Mouse (Mus musculus) liver, adult 2 months (tissue): ENCODE measurements around the gene Smndc1. TPM values are rescaled to one million over a fixed set of nuclear protein-coding genes. Genes with fewer than 3 reads are reported as not detected.

Source experiments
- DNase-seq: peaks from one replicate; pipeline ENCODE4 v3.0.0-alpha.2; 2011; ENCODE audit warnings: low read depth, low spot score; ENCODE audit errors: extremely low read depth
- H3K27ac ChIP-seq: fragments of 200-500 bp; replicated peaks from 2 replicates; pipeline ENCODE4 v1.5.1; 2012; ENCODE audit warnings: low read depth, mild to moderate bottlenecking, control low read depth, inconsistent platforms, low read length; ENCODE audit not compliant: insufficient read depth
- H3K27me3 ChIP-seq: fragments of 200-500 bp; 2 replicates; pipeline ENCODE4 v1.6.1; 2012; ENCODE audit warnings: mild to moderate bottlenecking, moderate library complexity, low read length, inconsistent platforms; ENCODE audit not compliant: control insufficient read depth, insufficient read depth
- H3K36me3 ChIP-seq: fragments of 200-500 bp; 2 replicates; pipeline ENCODE4 v1.6.1; 2012; ENCODE audit warnings: low read length, inconsistent platforms; ENCODE audit not compliant: control insufficient read depth, insufficient read depth
- H3K4me1 ChIP-seq: fragments of 200-500 bp; 2 replicates; pipeline ENCODE4 v1.6.1; 2011; ENCODE audit warnings: low read length; ENCODE audit not compliant: control insufficient read depth, insufficient read depth
- H3K4me3 ChIP-seq: fragments of 200-500 bp; 2 replicates; pipeline ENCODE4 v1.5.1; 2011; ENCODE audit warnings: low read depth, mild to moderate bottlenecking, control low read depth, low read length, moderate library complexity; ENCODE audit not compliant: insufficient read depth
- H3K79me2 ChIP-seq: fragments of 200-500 bp; 2 replicates; pipeline ENCODE4 v1.6.1; 2012; ENCODE audit warnings: inconsistent platforms, mild to moderate bottlenecking, low read length, moderate library complexity; ENCODE audit not compliant: control insufficient read depth, insufficient read depth
- H3K9ac ChIP-seq: fragments of 200-500 bp; 2 replicates; pipeline ENCODE4 v1.6.1; 2012; ENCODE audit warnings: low read depth, mild to moderate bottlenecking, control low read depth, inconsistent platforms, low read length
- CTCF ChIP-seq: fragments of 200-500 bp; IDR thresholded peaks from 2 replicates; pipeline ENCODE4 v1.5.1; 2011; ENCODE audit warnings: low read depth, low read length, control low read depth
- POLR2A ChIP-seq: fragments of 200-500 bp; IDR thresholded peaks from 2 replicates; pipeline ENCODE4 v1.6.1; 2011; ENCODE audit warnings: low read length, control low read depth; ENCODE audit not compliant: insufficient read depth; ENCODE audit errors: extremely low read depth
- WGBS: fragments of 180-500 bp; shearing (Covaris S2); methylation state at CpG from one replicate; pipeline ENCODE4 v1.1.7; 2018; 5-methylcytosine and 5-hydroxymethylcytosine counted together
- polyA plus RNA-seq: library from polyadenylated mRNA; depleted of rRNA; stranded (reverse); fragments of >200 nt; gene quantifications from 2 replicates; pipeline ENCODE4 v1.2.3, GENCODE M21; 2012; rRNA removed
- total RNA-seq: library from RNA; depleted of rRNA; stranded (reverse); fragments of >200 nt; gene quantifications from 2 replicates; pipeline ENCODE4 v1.2.3, GENCODE M21; 2014; rRNA removed

Smndc1 gene
- total RNA-seq (7.6 and 8.1 TPM in 2 replicates), polyA plus RNA-seq (1.6 and 1.8 TPM in 2 replicates)

- peak; percentile 85; the same call in 1 of the 2 replicates for TF ChIP-seq POLR2A
- no peak for TF ChIP-seq CTCF
- peak within 1 kb of the TSS; percentile 82 for H3K4me3 ChIP-seq
- H3K79me2 ChIP-seq: peaks cover 10% of the 10 kb centered on the region; the same call in 1 of the 2 replicates
- H3K27ac ChIP-seq: peak within 1 kb of the TSS; percentile 84
- peaks cover 11% of the 10 kb centered on the region for H3K4me1 ChIP-seq
- WGBS: under 1% methylated on average over 48 of the region's 48 CpGs
- peaks cover 29% of the 10 kb centered on the region for H3K36me3 ChIP-seq
- no peaks in the 10 kb centered on the region for H3K27me3 ChIP-seq
- H3K9ac ChIP-seq: peak within 1 kb of the TSS; percentile 98
- DNase-seq: peak; percentile 95
These were observed at the start of gene Smndc1 for GRCm38 (mm10) chr19:53390495-53391007. TSS of gene Smndc1 (minus strand) at chr19:53390578.

GRCm38 (mm10) chr19:53439340-53439739, 49.0 kb upstream of the Smndc1 start:
- H3K36me3 ChIP-seq: no peaks in the 10 kb centered on the region
- H3K9ac ChIP-seq: no peak overlapping the region
- no peak overlapping the region for H3K27ac ChIP-seq
- H3K27me3 ChIP-seq: no peaks in the 10 kb centered on the region
- peaks cover 3% of the 10 kb centered on the region; the same call in 1 of the 2 replicates for H3K4me1 ChIP-seq
- 81% methylated on average over 7 of the region's 7 CpGs for WGBS
- H3K79me2 ChIP-seq: no peaks in the 10 kb centered on the region
- no peak overlapping the region for H3K4me3 ChIP-seq
- TF ChIP-seq POLR2A (no peak), CTCF (no peak)
- DNase-seq: no peak

- H3K79me2 ChIP-seq: no peaks in the 10 kb centered on the region
- no peak overlapping the region for H3K9ac ChIP-seq
- TF ChIP-seq POLR2A: no peak
- no peak for TF ChIP-seq CTCF
- H3K27me3 ChIP-seq: no peaks in the 10 kb centered on the region
- peak overlapping the region; percentile 30 for H3K27ac ChIP-seq
- no peak overlapping the region for H3K4me3 ChIP-seq
- DNase-seq: no peak
- 75% methylated on average over 8 of the region's 8 CpGs for WGBS
- no peaks in the 10 kb centered on the region for H3K36me3 ChIP-seq
- H3K4me1 ChIP-seq: peaks cover 3% of the 10 kb centered on the region; the same call in 1 of the 2 replicates
These were observed 47.6 kb upstream of the Smndc1 start for GRCm38 (mm10) chr19:53437991-53438390.

- no peak overlapping the region for H3K4me3 ChIP-seq
- H3K27ac ChIP-seq: peak overlapping the region; percentile 30
These were observed 47.1 kb upstream of the Smndc1 start for GRCm38 (mm10) chr19:53437311-53437958.

GRCm38 (mm10) chr19:53433949-53434689, 43.7 kb upstream of the Smndc1 start:
- no peak for TF ChIP-seq CTCF
- TF ChIP-seq POLR2A: no peak
- H3K27ac ChIP-seq: no peak overlapping the region
- no peak overlapping the region for H3K4me3 ChIP-seq
- no peak overlapping the region for H3K9ac ChIP-seq
- no peaks in the 10 kb centered on the region for H3K36me3 ChIP-seq
- WGBS: 82% methylated on average over 10 of the region's 10 CpGs
- no peak for DNase-seq
- peaks cover 3% of the 10 kb centered on the region; the same call in 1 of the 2 replicates for H3K4me1 ChIP-seq
- H3K79me2 ChIP-seq: no peaks in the 10 kb centered on the region
- no peaks in the 10 kb centered on the region for H3K27me3 ChIP-seq

More at GRCm38 (mm10) chr19:53437311-53437958, 47.1 kb upstream of the Smndc1 start:
- H3K36me3 ChIP-seq: no peaks in the 10 kb centered on the region
- peaks cover 3% of the 10 kb centered on the region; the same call in 1 of the 2 replicates for H3K4me1 ChIP-seq
- DNase-seq: peak; percentile 56
- H3K79me2 ChIP-seq: no peaks in the 10 kb centered on the region
- WGBS: 18% methylated on average over 8 of the region's 8 CpGs
- TF ChIP-seq POLR2A: no peak
- no peak for TF ChIP-seq CTCF
- H3K27me3 ChIP-seq: no peaks in the 10 kb centered on the region
- no peak overlapping the region for H3K9ac ChIP-seq

- Histone ChIP-seq H3K9ac (no peak overlapping the region), H3K4me3 (no peak overlapping the region), H3K4me1 (no peaks in the 10 kb centered on the region), H3K27ac (no peak overlapping the region), H3K79me2 (no peaks in the 10 kb centered on the region), H3K36me3 (no peaks in the 10 kb centered on the region), H3K27me3 (no peaks in the 10 kb centered on the region)
- DNase-seq: no peak
- no peak for TF ChIP-seq CTCF
- TF ChIP-seq POLR2A: no peak
- 87% methylated on average over 11 of the region's 11 CpGs for WGBS
These were observed 40.6 kb upstream of the Smndc1 start for GRCm38 (mm10) chr19:53431003-53431402.
